Mouse (Mus musculus): ENCODE data around the gene Dennd2c. TPM values are rescaled to one million over a fixed set of nuclear protein-coding genes. Genes with fewer than 3 reads are reported as not detected.
A peak's percentile ranks its signal among the peaks of the same experiment; 100 is the strongest.
"Not testable (repeated sequence)": the region's sequence is repeated elsewhere in the genome, so short reads cannot be mapped to it uniquely, and the experiment has no call there.

The Dennd2c gene
- polyA plus RNA-seq, 1 experiment from 2014 or later: 8.5 TPM

DNA sequence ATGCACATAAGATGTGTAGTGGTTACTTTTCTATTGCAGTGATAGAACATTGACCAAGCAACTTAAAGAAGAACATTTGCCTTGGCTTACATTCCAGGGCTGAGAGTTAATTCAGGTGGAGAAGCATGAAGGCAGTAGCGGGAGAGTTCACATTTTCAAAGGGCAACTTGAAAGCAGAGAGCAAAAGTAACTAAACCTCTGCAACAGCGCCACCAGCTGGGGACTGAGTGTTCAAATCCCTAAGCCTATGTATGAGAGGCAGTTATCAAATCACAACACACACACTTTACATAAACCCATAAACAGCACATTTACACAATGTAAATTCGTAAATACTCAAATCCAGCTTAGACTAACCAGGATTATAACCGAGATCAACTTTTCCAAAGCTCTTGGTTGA, 67.4 kb downstream of the Dennd2c start:
- Histone ChIP-seq H3K9ac (ENCODE audit: low read depth, low read length) (no peak overlapping the region), H3K4me3 (ENCODE audit: low read depth, low read length) (no peak overlapping the region), H3K4me1 (ENCODE audit: control insufficient read depth, insufficient read depth, low read length) (peaks cover 11% of the 10 kb centered on the region), H3K27ac (replicated peaks; ENCODE audit: low read depth, low read length) (no peak overlapping the region), H3K4me2 (ENCODE audit: low read depth, low read length) (no peak overlapping the region), H3K36me3 (ENCODE audit: control insufficient read depth, insufficient read depth, low read length) (peaks cover 31% of the 10 kb centered on the region), H3K27me3 (replicated peaks; ENCODE audit: control insufficient read depth, insufficient read depth, low read length) (no peaks in the 10 kb centered on the region), H3K9me3 (ENCODE audit: control insufficient read depth, low read length) (no peaks in the 10 kb centered on the region)
- WGBS: 15% methylated on average over 4 of the region's 4 CpGs
- peak; percentile 90 for DNase-seq (ENCODE audit: low spot score)
- no peak for ATAC-seq (ENCODE audit: low read depth)

DNA sequence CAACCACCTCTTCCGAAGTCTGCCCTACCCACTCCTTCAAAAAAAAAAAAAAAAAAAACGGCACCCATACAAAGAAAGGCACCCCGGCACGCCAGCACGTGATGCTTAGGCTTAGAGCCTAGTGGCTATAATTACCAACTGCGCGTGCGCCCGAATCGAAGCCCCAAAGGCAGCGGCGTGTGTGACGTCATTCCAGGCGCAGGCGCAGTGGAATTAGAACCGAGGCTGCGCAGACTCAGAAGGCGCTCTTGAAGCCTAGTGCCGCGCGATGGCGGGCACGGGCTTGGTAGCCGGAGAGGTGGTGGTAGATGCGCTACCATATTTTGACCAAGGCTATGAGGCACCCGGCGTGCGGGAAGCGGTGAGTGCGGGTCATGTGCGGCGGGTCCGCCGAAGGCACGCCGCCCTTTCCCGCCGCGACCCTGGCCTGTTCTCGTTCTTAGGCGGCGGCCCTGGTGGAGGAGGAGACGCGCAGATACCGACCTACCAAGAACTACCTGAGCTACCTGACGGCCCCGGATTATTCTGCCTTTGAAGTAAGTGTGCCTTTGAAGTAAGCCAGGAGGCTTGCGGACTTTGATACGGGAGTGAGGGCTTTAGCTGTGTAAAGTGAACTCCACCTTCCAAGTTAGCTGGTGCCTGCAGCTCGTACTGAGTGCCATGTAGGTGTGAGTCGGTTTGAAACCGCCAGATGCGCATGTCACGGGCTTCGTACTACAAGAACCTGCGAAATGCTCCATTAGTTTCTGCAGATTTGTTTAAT, 69.3 kb downstream of the Dennd2c start, which contains the start of gene Bcas2:
Gene Bcas2, plus strand, starts transcription at position 151 of the 763 bp plus-strand sequence.
- peak within 1 kb of the TSS; percentile 82 for H3K9ac ChIP-seq (ENCODE audit: low read depth, low read length)
- WGBS: 0% methylated on average over 45 of the region's 56 CpGs
- DNase-seq (ENCODE audit: low spot score) (peak; percentile 99), ATAC-seq (ENCODE audit: low read depth) (peak; percentile 96)
- H3K9me3 ChIP-seq (ENCODE audit: control insufficient read depth, low read length): no peaks in the 10 kb centered on the region
- H3K36me3 ChIP-seq (ENCODE audit: control insufficient read depth, insufficient read depth, low read length): peaks cover 36% of the 10 kb centered on the region
- no peaks in the 10 kb centered on the region for H3K27me3 ChIP-seq (replicated peaks; ENCODE audit: control insufficient read depth, insufficient read depth, low read length)
- peak within 1 kb of the TSS; percentile 74 for H3K27ac ChIP-seq (replicated peaks; ENCODE audit: low read depth, low read length)
- peak within 1 kb of the TSS; percentile 65 for H3K4me3 ChIP-seq (ENCODE audit: low read depth, low read length)
- peak within 1 kb of the TSS; percentile 87 for H3K4me2 ChIP-seq (ENCODE audit: low read depth, low read length)
- H3K4me1 ChIP-seq (ENCODE audit: control insufficient read depth, insufficient read depth, low read length): peaks cover 11% of the 10 kb centered on the region

DNA sequence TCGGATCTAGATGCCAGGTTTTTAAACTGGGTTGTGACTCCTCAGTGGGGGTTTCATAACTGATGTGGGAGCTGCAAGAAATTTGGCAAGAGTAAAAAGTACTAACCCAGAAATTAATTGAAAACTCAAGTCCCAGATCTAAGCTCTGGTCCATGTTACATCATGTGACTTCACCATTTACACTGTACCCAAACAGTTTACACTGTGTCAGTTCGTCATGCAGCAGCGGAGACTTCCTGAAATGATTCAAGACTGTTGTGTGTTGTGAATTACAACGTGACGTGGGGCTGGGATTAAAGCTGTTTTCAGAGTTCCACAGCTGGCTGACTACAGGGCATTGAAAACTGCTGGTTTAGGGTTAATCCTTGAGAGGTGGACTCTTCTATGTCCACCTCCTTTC, 70.2 kb downstream of the Dennd2c start:
- peaks cover 11% of the 10 kb centered on the region for H3K4me1 ChIP-seq (ENCODE audit: control insufficient read depth, insufficient read depth, low read length)
- ATAC-seq (ENCODE audit: low read depth): no peak
- peak overlapping the region; percentile 65 for H3K4me3 ChIP-seq (ENCODE audit: low read depth, low read length)
- DNase-seq (ENCODE audit: low spot score): no peak
- no peak overlapping the region for H3K27ac ChIP-seq (replicated peaks; ENCODE audit: low read depth, low read length)
- 42% methylated on average over 5 of the region's 5 CpGs for WGBS
- peak overlapping the region; percentile 82 for H3K9ac ChIP-seq (ENCODE audit: low read depth, low read length)
- H3K27me3 ChIP-seq (replicated peaks; ENCODE audit: control insufficient read depth, insufficient read depth, low read length): no peaks in the 10 kb centered on the region
- peaks cover 41% of the 10 kb centered on the region for H3K36me3 ChIP-seq (ENCODE audit: control insufficient read depth, insufficient read depth, low read length)
- peak overlapping the region; percentile 87 for H3K4me2 ChIP-seq (ENCODE audit: low read depth, low read length)
- H3K9me3 ChIP-seq (ENCODE audit: control insufficient read depth, low read length): no peaks in the 10 kb centered on the region

DNA sequence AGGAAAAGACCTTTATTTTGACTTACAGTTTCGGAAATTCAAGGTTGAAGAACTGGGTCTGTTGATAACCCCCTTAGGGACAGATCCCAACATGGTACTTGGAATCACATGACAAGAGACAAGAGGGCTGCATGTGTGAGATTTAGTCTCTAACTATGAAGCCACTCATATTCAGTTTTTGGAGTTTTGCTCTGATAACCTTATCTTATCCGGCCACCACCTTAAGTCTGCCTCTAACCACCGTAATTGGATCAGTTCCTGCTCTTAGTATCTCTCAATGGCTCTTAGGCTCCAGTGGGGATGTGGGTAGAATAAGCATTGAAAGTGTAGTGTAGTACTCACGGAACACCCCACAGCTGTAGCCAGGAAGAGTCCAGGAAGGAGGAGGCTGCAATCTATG, 74.3 kb downstream of the Dennd2c start:
- Histone ChIP-seq H3K4me2 (ENCODE audit: low read depth, low read length) (no peak overlapping the region), H3K4me1 (ENCODE audit: control insufficient read depth, insufficient read depth, low read length) (peaks cover 6% of the 10 kb centered on the region), H3K27ac (replicated peaks; ENCODE audit: low read depth, low read length) (no peak overlapping the region), H3K9me3 (ENCODE audit: control insufficient read depth, low read length) (no peaks in the 10 kb centered on the region), H3K27me3 (replicated peaks; ENCODE audit: control insufficient read depth, insufficient read depth, low read length) (no peaks in the 10 kb centered on the region), H3K9ac (ENCODE audit: low read depth, low read length) (no peak overlapping the region), H3K4me3 (ENCODE audit: low read depth, low read length) (no peak overlapping the region), H3K36me3 (ENCODE audit: control insufficient read depth, insufficient read depth, low read length) (peaks cover 57% of the 10 kb centered on the region)
- ATAC-seq (ENCODE audit: low read depth) (no peak), DNase-seq (ENCODE audit: low spot score) (no peak)
- WGBS: 90% methylated on average over 4 of the region's 4 CpGs

DNA sequence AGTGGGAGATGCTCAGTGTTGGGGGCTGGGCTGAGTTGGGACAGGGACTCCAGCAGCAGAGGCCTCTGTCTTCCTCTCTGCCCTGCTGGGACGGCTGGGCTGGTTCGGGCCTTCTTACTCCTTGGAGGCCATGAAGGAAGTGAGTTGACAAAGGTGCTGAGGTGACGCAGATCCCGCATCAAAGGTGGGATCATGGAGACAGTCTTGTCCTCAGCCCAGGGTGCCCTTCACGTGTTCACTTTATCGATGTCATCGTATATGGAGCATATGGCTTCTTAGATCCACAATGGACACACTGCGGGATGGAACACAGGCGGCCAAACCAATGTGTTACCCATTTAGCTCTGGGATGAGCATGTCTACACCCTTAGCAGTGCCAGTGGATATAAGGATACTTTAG, 77.1 kb downstream of the Dennd2c start:
- DNase-seq (ENCODE audit: low spot score) (no peak), ATAC-seq (ENCODE audit: low read depth) (no peak)
- Histone ChIP-seq H3K27ac (replicated peaks; ENCODE audit: low read depth, low read length) (no peak overlapping the region), H3K27me3 (replicated peaks; ENCODE audit: control insufficient read depth, insufficient read depth, low read length) (no peaks in the 10 kb centered on the region), H3K9me3 (ENCODE audit: control insufficient read depth, low read length) (no peaks in the 10 kb centered on the region), H3K4me1 (ENCODE audit: control insufficient read depth, insufficient read depth, low read length) (no peaks in the 10 kb centered on the region), H3K9ac (ENCODE audit: low read depth, low read length) (no peak overlapping the region), H3K4me2 (ENCODE audit: low read depth, low read length) (no peak overlapping the region), H3K36me3 (ENCODE audit: control insufficient read depth, insufficient read depth, low read length) (peaks cover 44% of the 10 kb centered on the region), H3K4me3 (ENCODE audit: low read depth, low read length) (no peak overlapping the region)
- 92% methylated on average over 9 of the region's 9 CpGs for WGBS

DNA sequence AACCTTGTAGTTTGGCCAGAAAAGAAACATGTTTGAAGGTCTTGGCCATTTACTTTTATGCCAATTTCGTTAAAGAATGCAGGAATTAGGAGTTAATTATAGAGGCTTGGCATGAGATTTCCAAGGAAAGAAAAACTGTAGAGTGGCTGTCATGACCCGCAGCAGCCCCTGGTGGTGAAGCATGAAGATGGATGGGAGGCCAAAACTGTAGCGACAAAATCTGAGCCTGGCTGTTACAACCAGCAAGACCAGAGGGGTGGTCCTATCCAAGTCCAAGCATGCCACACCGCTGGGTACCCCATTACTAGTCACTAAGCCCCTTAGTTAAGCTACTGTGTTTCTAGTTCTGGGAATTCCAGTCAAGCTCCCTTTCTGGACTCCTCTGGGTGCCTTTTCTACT, 78.8 kb downstream of the Dennd2c start:
- Histone ChIP-seq H3K4me2 (ENCODE audit: low read depth, low read length) (no peak overlapping the region), H3K4me3 (ENCODE audit: low read depth, low read length) (no peak overlapping the region), H3K4me1 (ENCODE audit: control insufficient read depth, insufficient read depth, low read length) (no peaks in the 10 kb centered on the region), H3K27me3 (replicated peaks; ENCODE audit: control insufficient read depth, insufficient read depth, low read length) (no peaks in the 10 kb centered on the region), H3K27ac (replicated peaks; ENCODE audit: low read depth, low read length) (no peak overlapping the region), H3K9me3 (ENCODE audit: control insufficient read depth, low read length) (no peaks in the 10 kb centered on the region), H3K36me3 (ENCODE audit: control insufficient read depth, insufficient read depth, low read length) (peaks cover 29% of the 10 kb centered on the region), H3K9ac (ENCODE audit: low read depth, low read length) (no peak overlapping the region)
- ATAC-seq (ENCODE audit: low read depth) (no peak), DNase-seq (ENCODE audit: low spot score) (no peak)
- WGBS: 55% methylated on average over 4 of the region's 4 CpGs

GRCm38 (mm10) chr3:103182821-103183220, 80.4 kb downstream of the Dennd2c start:
- no peak overlapping the region for H3K4me3 ChIP-seq (ENCODE audit: low read depth, low read length)
- ATAC-seq (ENCODE audit: low read depth) (no peak), DNase-seq (ENCODE audit: low spot score) (no peak)
- no peak overlapping the region for H3K4me2 ChIP-seq (ENCODE audit: low read depth, low read length)
- no peaks in the 10 kb centered on the region for H3K27me3 ChIP-seq (replicated peaks; ENCODE audit: control insufficient read depth, insufficient read depth, low read length)
- H3K36me3 ChIP-seq (ENCODE audit: control insufficient read depth, insufficient read depth, low read length): peaks cover 14% of the 10 kb centered on the region
- 80% methylated on average over 14 of the region's 14 CpGs for WGBS
- H3K9ac ChIP-seq (ENCODE audit: low read depth, low read length): no peak overlapping the region
- no peaks in the 10 kb centered on the region for H3K9me3 ChIP-seq (ENCODE audit: control insufficient read depth, low read length)
- H3K4me1 ChIP-seq (ENCODE audit: control insufficient read depth, insufficient read depth, low read length): no peaks in the 10 kb centered on the region
- H3K27ac ChIP-seq (replicated peaks; ENCODE audit: low read depth, low read length): no peak overlapping the region

- H3K9me3 ChIP-seq (ENCODE audit: control insufficient read depth, low read length); H3K4me2 ChIP-seq (ENCODE audit: low read depth, low read length); DNase-seq (ENCODE audit: low spot score); H3K4me3 ChIP-seq (ENCODE audit: low read depth, low read length); ATAC-seq (ENCODE audit: low read depth); H3K36me3 ChIP-seq (ENCODE audit: control insufficient read depth, insufficient read depth, low read length); H3K27ac ChIP-seq (replicated peaks; ENCODE audit: low read depth, low read length); H3K27me3 ChIP-seq (replicated peaks; ENCODE audit: control insufficient read depth, insufficient read depth, low read length); H3K4me1 ChIP-seq (ENCODE audit: control insufficient read depth, insufficient read depth, low read length); H3K9ac ChIP-seq (ENCODE audit: low read depth, low read length): not testable (repeated sequence)
These were observed 82.1 kb downstream of the Dennd2c start for GRCm38 (mm10) chr3:103184467-103184866.

- Histone ChIP-seq H3K9me3 (ENCODE audit: control insufficient read depth, low read length) (peaks cover 8% of the 10 kb centered on the region; the same call in 1 of the 2 replicates), H3K36me3 (ENCODE audit: control insufficient read depth, insufficient read depth, low read length) (no peaks in the 10 kb centered on the region)
These were observed 86.0 kb downstream of the Dennd2c start for GRCm38 (mm10) chr3:103188451-103188850.

More at GRCm38 (mm10) chr3:103188451-103188850, 86.0 kb downstream of the Dennd2c start:
- Histone ChIP-seq H3K4me1 (ENCODE audit: control insufficient read depth, insufficient read depth, low read length) (no peaks in the 10 kb centered on the region), H3K4me3 (ENCODE audit: low read depth, low read length) (no peak overlapping the region), H3K4me2 (ENCODE audit: low read depth, low read length) (no peak overlapping the region), H3K9ac (ENCODE audit: low read depth, low read length) (no peak overlapping the region), H3K27me3 (replicated peaks; ENCODE audit: control insufficient read depth, insufficient read depth, low read length) (no peaks in the 10 kb centered on the region), H3K27ac (replicated peaks; ENCODE audit: low read depth, low read length) (no peak overlapping the region)
- no peak for ATAC-seq (ENCODE audit: low read depth)
- WGBS: 56% methylated on average over 5 of the region's 5 CpGs
- DNase-seq (ENCODE audit: low spot score): no peak

Data from embryonic facial prominence, embryonic 14.5 days (tissue).